Mouse (Mus musculus) hindbrain, embryonic 16.5 days (tissue): ENCODE measurements at regions not wholly inside any gene's neighbourhood (a gene's known extent, or its start where the extent isn't known, plus 50 kb on each side); places are given as distances from the start of the nearest gene placed in this dataset.
A peak's percentile ranks its signal among the peaks of the same experiment; 100 is the strongest.

Experiments used
- ATAC-seq: fragments of 200-750 bp; cut with Nextera tagmentation; 2 replicates; pipeline ENCODE4 v1.8.0; 2017; ENCODE audit warnings: moderate TSS enrichment, moderate library complexity
- H3K27ac ChIP-seq: fragments of 300-500 bp; sonication (generic); 2 replicates; pipeline ENCODE4 v1.5.1; 2014; ENCODE audit warnings: low read depth, mild to moderate bottlenecking, control low read depth, low read length, moderate library complexity
- H3K27me3 ChIP-seq: fragments of 300-500 bp; sonication (generic); replicated peaks from 2 replicates; pipeline ENCODE4 v1.6.1; 2014; ENCODE audit warnings: low read length; ENCODE audit not compliant: control insufficient read depth, insufficient read depth
- H3K36me3 ChIP-seq: fragments of 300-500 bp; sonication (generic); 2 replicates; pipeline ENCODE4 v1.6.1; 2014; ENCODE audit warnings: mild to moderate bottlenecking, low read length, moderate library complexity, mixed read lengths; ENCODE audit not compliant: control insufficient read depth, insufficient read depth
- H3K4me1 ChIP-seq: fragments of 300-500 bp; sonication (generic); 2 replicates; pipeline ENCODE4 v1.6.1; 2014; ENCODE audit warnings: low read depth, low read length; ENCODE audit not compliant: control insufficient read depth, insufficient read depth
- H3K4me2 ChIP-seq: fragments of 300-500 bp; sonication (generic); 2 replicates; pipeline ENCODE4 v1.6.1; 2014; ENCODE audit warnings: mild to moderate bottlenecking, low read length, control low read depth, moderate library complexity
- H3K4me3 ChIP-seq: fragments of 300-500 bp; sonication (generic); 2 replicates; pipeline ENCODE4 v1.5.1; 2014; ENCODE audit warnings: mild to moderate bottlenecking, low read length, control low read depth, moderate library complexity
- H3K9ac ChIP-seq: fragments of 300-500 bp; sonication (generic); 2 replicates; pipeline ENCODE4 v1.6.1; 2014; ENCODE audit warnings: low read depth, mild to moderate bottlenecking, control low read depth, low read length, moderate library complexity
- H3K9me3 ChIP-seq: fragments of 300-500 bp; sonication (generic); 2 replicates; pipeline ENCODE4 v1.6.1; 2014; ENCODE audit warnings: mild to moderate bottlenecking, low read length, moderate library complexity; ENCODE audit not compliant: control insufficient read depth
- WGBS: fragments of 180-500 bp; shearing (Covaris S2); extraction: QIAGEN DNeasy Blood & Tissue Kit; methylation state at CpG from one replicate; pipeline ENCODE4 v1.1.7; 2014; 5-methylcytosine and 5-hydroxymethylcytosine counted together

DNA sequence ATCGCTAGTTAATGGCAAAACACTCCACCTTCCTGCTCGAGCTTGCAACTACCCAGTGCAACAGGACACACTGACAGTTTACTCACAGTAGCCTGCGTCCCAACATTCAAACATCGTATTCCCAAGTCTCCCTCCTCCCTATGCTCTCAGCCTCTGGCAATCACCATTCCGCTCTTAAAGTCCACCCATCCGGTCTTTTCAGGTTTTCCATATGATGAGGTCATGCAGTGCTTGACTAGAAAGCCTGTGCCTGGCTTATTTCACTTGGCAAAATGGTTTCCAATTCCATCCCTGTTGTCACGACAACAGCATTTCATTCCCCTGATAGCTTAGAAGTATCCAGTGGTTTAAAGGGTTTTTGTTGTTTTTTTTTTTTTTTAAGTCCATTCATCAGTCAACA is 79.1 kb upstream of the H2afz start:
- H3K36me3 ChIP-seq: no peaks in the 10 kb centered on the region
- ATAC-seq: peak; percentile 74
- H3K4me1 ChIP-seq: peaks cover 14% of the 10 kb centered on the region
- 0 out of 2 replicates have a peak, but pooled peaks cover under 1% of the 10 kb centered on the region for H3K27me3 ChIP-seq
- H3K4me2 ChIP-seq: peak overlapping the region; percentile 27; the same call in 1 of the 2 replicates
- H3K4me3 ChIP-seq: no peak overlapping the region
- no peak overlapping the region for H3K27ac ChIP-seq
- no peak overlapping the region for H3K9ac ChIP-seq
- 37% methylated on average over 7 of the region's 7 CpGs for WGBS
- no peaks in the 10 kb centered on the region for H3K9me3 ChIP-seq

DNA sequence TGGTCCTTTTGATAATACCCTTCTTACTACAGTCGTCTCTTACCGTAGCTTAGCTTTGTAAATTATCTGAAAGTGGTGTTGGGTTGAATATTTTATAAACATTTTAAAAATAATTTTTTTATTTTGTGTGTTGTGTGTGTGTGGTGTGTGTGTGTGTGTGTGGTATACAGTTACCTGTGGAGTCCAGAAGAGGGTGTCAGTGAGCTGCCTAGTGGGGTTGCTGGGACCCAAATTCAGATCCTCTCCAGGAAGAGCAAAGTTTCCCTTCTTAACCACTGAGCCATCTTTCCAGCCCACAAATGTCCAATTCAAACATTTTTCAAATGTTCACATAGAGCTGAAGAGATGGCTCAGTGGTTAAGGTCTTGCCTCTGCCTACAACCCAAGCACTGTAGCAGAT is 78.4 kb upstream of the H2afz start:
- no peak for ATAC-seq
- 79% methylated on average over 2 of the region's 2 CpGs for WGBS
- no peak overlapping the region for H3K27ac ChIP-seq

DNA sequence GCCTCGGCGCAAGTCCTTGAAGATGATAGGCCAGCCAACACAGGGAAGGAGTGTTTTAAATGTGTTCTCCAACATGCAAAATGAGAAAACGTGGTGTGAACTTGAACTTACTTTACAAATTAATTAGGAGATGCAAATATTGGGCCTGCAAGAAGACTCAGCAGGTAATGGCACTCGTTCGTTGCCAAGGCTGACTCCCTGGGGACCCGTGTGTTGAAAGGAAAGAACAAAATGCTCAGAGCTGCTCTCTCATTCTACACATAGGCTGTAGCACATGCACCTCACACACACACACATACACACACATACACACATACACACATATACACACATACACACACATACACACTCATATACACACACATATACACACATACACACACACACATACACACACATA is 74.6 kb upstream of the H2afz start:
- 52% methylated on average over 6 of the region's 6 CpGs for WGBS
- peaks cover 8% of the 10 kb centered on the region for H3K4me1 ChIP-seq

More for the DNA sequence above, 78.4 kb upstream of the H2afz start:
- Histone ChIP-seq H3K4me1 (peaks cover 12% of the 10 kb centered on the region), H3K27me3 (no peaks in the 10 kb centered on the region), H3K36me3 (no peaks in the 10 kb centered on the region), H3K4me3 (no peak overlapping the region), H3K4me2 (no peak overlapping the region), H3K9ac (no peak overlapping the region), H3K9me3 (no peaks in the 10 kb centered on the region)

DNA sequence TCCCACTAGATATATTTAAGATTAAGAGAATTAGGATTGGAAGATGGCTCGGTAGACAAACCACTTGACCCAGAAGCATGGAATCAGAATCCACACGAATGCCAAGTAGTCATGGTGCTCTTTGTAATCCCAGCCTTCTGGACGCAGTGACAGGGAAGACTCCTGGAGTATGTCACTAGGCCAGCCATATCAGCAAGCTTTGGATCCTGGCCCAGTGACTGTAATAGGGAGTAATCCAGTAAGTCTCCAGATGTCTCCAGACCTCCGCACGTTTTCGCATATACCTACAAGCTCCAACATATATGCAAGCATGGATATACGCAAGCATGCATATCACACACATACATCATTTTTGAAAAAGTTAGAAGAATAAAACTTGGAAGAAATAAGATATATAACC is 73.9 kb upstream of the H2afz start:
- Histone ChIP-seq H3K9ac (no peak overlapping the region), H3K9me3 (no peaks in the 10 kb centered on the region), H3K36me3 (no peaks in the 10 kb centered on the region), H3K4me1 (peaks cover 4% of the 10 kb centered on the region), H3K27me3 (no peaks in the 10 kb centered on the region), H3K4me3 (no peak overlapping the region), H3K27ac (no peak overlapping the region), H3K4me2 (no peak overlapping the region)
- WGBS: 81% methylated on average over 7 of the region's 7 CpGs
- ATAC-seq: no peak

More for the DNA sequence above, 74.6 kb upstream of the H2afz start:
- Histone ChIP-seq H3K4me2 (no peak overlapping the region), H3K4me3 (no peak overlapping the region), H3K9ac (no peak overlapping the region), H3K27ac (no peak overlapping the region), H3K9me3 (no peaks in the 10 kb centered on the region), H3K36me3 (no peaks in the 10 kb centered on the region), H3K27me3 (no peaks in the 10 kb centered on the region)
- ATAC-seq: no peak

DNA sequence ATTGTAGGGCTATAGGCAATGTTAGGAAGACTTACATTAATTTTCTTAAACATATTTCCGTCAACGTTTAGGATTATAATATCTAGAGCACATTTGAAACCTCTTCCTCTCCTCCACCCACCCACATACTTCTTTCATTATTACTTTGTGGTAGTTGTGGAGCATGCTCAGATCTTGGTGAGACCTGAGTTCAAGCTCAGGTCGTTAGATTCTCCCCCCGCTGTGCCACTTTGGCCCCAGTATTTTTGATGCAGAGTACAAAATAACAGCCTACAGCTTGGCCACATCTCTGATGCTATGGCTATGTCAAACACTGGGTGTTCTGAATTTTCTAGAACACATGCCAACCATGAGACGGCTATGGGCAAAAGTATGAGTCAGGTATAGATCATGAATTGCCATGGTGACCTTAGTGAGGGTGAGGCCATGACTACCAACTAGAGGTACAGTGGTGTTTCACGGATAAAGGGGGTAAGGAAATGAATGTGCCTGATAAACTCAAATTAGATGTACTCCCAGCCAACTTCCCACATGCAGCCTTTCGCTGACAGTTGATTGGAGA is 68.5 kb upstream of the H2afz start:
- no peak overlapping the region for H3K4me2 ChIP-seq
- 90% methylated on average over 7 of the region's 7 CpGs for WGBS
- ATAC-seq: no peak
- no peak overlapping the region for H3K4me3 ChIP-seq
- no peaks in the 10 kb centered on the region for H3K9me3 ChIP-seq
- no peaks in the 10 kb centered on the region for H3K36me3 ChIP-seq
- no peaks in the 10 kb centered on the region for H3K27me3 ChIP-seq
- no peak overlapping the region for H3K9ac ChIP-seq
- no peak overlapping the region for H3K27ac ChIP-seq
- no peaks in the 10 kb centered on the region for H3K4me1 ChIP-seq

DNA sequence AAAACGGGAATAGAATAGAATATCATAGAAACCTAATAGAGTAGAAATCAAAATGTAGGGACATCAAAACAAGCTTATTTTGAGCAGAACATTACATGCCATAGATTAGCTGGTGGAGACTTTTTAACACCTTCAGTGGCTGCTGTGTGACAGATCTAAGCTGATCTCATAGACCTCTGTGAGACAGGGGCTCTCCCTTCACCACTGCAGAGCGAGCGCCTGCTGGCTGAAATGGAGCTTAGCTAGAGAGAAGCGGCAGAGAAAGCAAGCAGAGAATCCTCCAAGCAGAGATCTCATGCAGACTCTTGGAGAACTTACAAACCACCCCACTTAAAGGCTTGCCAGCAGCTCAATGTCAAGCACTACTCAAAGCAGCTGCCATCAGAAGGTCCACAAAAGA is 65.5 kb upstream of the H2afz start:
- Histone ChIP-seq H3K4me3 (no peak overlapping the region), H3K9me3 (no peaks in the 10 kb centered on the region), H3K27me3 (no peaks in the 10 kb centered on the region), H3K9ac (no peak overlapping the region), H3K36me3 (no peaks in the 10 kb centered on the region), H3K27ac (no peak overlapping the region), H3K4me1 (no peaks in the 10 kb centered on the region), H3K4me2 (no peak overlapping the region)
- no peak for ATAC-seq
- 85% methylated on average over 4 of the region's 4 CpGs for WGBS

DNA sequence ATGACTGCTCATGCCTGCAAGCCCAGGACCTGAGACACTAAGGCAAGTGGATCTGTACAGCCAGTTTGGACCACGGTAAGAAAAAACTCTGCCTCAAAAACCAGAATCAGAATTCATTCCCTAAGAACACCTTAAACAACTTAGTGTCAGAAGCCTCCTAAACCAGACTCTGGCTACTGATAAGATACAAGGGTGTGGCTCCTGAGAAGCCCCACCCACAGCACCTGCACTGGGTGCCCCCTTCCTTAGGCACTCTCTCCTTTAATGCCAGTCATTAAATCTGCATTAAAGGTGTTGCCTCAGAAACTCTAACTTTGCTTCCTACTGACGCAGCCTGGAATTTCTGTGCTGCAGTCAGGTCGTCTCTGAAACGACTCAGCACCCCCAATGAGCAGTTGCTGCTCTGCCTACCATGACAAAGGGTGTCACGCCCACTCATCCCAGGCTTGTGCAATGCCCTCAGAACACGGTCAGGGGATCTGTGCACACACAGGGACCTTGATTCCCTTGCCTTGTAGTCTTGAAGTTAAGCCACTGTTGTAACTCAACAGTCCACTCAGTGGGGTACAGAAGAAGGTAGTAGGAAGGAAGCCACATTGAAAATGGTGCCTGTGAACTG is 62.8 kb upstream of the H2afz start:
- ATAC-seq: no peak
- Histone ChIP-seq H3K36me3 (no peaks in the 10 kb centered on the region), H3K27ac (no peak overlapping the region), H3K4me2 (no peak overlapping the region), H3K4me1 (no peaks in the 10 kb centered on the region), H3K4me3 (no peak overlapping the region), H3K27me3 (no peaks in the 10 kb centered on the region), H3K9ac (no peak overlapping the region), H3K9me3 (no peaks in the 10 kb centered on the region)
- 44% methylated on average over 6 of the region's 6 CpGs for WGBS

DNA sequence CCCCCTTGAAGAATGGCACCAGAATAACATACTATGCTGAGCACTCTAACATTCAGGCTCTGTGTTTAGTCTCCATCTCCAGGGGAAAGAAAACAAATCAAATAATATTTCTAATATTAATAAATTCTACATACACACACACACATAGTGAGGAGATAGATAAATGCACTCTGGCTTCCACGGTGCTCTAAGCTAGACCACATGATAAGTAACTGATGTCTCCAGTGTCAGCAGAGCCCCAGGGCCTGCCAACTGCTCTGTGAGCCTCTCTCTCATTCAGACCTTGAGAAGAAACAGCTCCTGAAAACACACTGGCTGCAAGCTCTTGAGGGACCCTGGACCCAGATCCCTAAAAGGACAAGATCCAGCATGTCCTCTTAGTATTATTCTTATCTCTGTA is 56.9 kb upstream of the H2afz start:
- H3K9me3 ChIP-seq: no peaks in the 10 kb centered on the region; the same call in 1 of the 2 replicates
- WGBS: 60% methylated on average over 1 of the region's 1 CpGs
- no peaks in the 10 kb centered on the region for H3K36me3 ChIP-seq
- ATAC-seq: no peak
- H3K27ac ChIP-seq: no peak overlapping the region
- H3K9ac ChIP-seq: no peak overlapping the region
- H3K4me2 ChIP-seq: no peak overlapping the region
- no peaks in the 10 kb centered on the region for H3K4me1 ChIP-seq
- H3K27me3 ChIP-seq: no peaks in the 10 kb centered on the region
- no peak overlapping the region for H3K4me3 ChIP-seq

DNA sequence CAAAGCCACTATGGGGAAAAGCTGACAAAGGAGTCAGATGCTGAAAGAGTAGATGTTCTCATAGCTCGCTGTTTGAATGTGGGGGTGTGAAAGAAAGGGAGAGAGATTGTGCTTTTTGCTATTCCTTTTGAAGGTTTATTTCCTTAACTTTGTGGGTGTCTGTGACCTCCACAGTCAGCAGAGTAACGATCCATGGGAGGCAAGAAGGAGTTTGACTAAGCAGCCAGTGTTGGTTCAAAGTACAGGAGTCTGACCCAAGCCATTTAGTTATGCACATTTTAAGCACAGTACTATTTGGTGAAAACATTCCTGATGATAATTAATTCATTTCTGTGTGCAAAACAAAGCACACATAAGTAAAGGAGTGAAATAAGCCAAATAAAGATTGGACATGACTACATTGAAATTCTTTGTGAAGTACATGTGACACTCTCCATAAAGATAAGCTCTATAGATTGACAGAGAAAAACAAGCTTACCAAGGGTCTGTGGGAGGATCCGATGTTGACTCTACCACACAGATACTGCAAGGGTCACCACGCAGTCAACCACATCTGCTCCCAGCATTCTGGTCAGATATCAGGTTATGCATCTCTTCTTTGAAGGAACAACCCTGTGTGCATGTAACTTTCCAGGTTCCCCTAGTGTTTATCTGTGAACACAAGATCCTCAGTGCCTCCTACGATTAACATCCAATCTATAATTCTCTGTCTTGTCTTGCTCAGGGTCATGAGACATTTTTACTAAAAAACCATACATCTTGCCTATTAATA is 56.2 kb upstream of the H2afz start:
- Histone ChIP-seq H3K4me3 (no peak overlapping the region), H3K9me3 (no peaks in the 10 kb centered on the region; the same call in 1 of the 2 replicates), H3K4me2 (no peak overlapping the region), H3K9ac (no peak overlapping the region), H3K36me3 (no peaks in the 10 kb centered on the region), H3K27me3 (no peaks in the 10 kb centered on the region), H3K27ac (no peak overlapping the region), H3K4me1 (no peaks in the 10 kb centered on the region)
- 83% methylated on average over 5 of the region's 5 CpGs for WGBS
- ATAC-seq: no peak
